Mouse (Mus musculus): ENCODE data around the gene Gm12845. TPM values are rescaled to one million over a fixed set of nuclear protein-coding genes. Genes with fewer than 3 reads are reported as not detected.
"Not testable (repeated sequence)": the region's sequence is repeated elsewhere in the genome, so short reads cannot be mapped to it uniquely, and the experiment has no call there.

Gm12845 gene
- not detected in 2 replicates for polyA plus RNA-seq (2015; fragmentation: Nextera tagmentation; extraction: Ambion mirVana)

DNA sequence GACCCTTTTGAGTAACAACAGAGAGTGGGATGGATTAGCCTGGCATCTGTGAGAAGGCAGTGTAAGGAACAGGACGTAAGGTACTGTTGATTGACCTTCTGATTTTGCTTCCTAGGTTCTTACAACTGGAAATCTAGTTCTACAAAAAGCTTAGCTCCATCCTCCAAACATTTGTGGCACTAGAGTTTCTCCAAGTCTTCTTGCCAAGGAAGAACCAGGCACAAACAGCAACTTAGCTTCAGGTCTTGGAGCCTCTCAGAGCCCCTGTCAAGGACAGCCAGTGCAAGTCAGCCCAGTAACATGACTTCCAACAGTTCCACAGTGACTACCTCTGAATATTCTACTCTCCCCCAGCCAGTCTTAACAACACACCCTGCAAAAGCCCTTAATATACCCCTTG, at the start of gene Gm12845:
Gene Gm12845 (plus strand): TSS at position 301 of the 400 bp plus-strand sequence.
- no peak for DNase-seq (ENCODE audit: low spot score)

DNA sequence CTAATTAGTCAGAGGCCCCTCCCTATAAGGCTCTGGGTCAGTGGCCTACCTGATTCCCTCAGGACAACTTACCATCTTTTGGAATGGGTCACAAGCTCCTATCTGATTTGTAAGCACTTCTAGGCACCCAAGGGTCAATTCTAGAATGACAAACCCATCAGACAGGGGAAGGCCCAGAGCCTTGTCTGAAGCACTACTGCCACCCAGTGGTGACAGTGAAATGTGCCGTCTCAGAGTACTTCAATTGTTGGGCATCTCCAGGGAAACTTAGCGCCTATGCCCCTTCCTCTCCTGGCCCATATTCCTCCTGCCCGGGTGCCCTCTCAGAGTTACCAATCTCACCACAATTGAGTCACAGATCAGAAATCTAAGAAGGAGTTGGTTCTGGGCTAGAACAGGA, 47.3 kb upstream of the Gm12845 start:
- DNase-seq (ENCODE audit: low spot score): peak; percentile 66

DNA sequence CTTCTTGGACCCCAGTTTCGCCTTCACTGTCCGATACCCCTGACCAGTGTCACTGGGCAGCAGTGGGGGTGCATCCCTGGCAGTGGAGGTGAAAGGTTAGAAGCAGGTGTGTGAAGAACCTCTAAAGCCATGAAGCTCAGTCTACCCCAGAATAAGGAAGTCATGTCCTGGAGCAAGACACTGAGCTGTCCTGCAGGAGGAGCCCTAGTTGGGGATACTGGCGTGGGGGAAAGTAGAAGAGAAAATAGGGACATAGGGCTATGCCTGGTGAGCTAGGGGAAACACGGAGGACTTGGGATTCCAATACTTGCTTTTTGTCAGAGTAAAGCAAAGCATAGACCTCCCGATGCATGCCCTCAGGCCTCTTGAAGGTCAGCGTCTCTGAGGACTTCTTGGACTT, 43.2 kb upstream of the Gm12845 start:
- DNase-seq (ENCODE audit: low spot score): no peak

DNA sequence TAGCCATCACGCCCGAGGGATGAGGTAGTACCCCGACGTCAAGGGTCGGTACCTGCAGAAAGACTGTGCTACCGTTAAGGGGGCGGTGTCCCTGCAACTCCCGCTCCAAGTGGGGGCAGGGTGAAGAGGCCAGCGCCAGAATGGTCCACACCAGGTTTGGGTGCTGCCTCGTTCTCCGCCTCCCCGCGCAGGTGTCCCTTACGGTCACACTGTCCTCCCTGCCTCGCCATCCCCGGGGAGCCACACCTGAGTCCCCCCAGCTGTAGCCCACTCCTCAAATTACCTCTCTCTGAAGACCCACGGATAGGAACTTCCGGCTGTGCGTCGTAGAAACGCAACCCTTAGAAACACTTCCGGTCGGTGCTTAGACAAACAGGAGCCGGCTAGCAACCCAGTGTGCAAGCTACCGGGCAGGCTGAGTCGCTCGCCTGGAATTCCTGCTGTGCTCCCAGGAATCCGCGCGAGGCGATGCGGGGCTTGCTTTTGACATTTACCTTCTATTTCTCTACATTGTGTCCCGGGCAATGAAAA, 42.2 kb upstream of the Gm12845 start, which contains the start of gene Dmap1:
Gene Dmap1 (minus strand): TSS at position 343 of the 531 bp plus-strand sequence.
- DNase-seq (ENCODE audit: low spot score): peak; percentile 88

DNA sequence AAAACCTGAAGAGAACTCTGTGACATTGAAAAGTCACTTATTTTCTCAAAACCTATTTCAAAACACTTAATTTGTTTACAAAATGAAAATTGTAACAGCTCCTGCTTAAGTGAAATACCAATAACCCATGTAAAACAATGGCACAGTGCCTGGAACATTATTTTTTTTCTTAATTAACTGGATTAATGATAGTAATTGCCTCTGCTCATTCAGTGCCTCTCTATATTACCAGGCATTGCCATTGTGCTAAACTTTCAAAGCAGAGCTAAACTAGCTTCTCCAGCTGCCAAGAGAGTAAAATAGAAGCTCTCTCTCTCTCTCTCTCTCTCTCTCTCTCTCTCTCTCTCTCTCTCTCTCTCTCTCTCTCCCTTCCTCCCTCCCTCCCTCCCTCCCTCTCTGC, 41.7 kb upstream of the Gm12845 start:
- no peak for DNase-seq (ENCODE audit: low spot score)

DNA sequence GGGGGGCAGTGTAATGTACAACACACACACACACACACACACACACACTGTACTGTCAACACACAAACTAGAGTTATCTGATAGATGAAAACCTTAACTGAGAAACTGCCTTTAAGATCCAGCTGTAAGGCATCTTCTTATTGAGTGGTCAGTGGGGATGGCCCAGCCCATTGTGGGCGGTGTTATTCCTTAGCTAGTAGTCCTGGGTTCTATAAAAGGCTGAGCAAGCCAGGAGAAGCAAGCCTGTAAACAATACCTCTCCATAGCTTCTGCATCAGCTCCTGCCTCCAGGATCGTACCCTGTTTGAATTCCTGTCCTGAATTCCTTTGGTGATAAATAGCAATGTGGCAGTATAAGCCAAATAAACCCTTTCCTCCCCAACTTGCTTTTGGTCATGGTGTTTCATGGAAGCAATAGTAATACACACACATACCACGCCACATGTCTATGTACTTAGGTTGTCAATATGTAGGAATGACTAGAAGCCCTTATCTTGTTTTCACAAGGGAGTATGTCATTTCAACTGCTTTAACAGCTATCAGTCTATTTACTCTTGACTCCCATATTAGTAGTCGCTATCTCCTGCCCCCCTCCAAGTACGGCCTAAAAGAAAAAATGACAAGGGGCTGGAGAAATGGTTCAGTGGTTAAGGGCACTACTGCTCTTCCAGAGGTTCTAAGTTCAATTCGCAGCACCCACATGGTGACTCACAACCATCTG, 41.0 kb upstream of the Gm12845 start:
- DNase-seq (ENCODE audit: low spot score): no peak

DNA sequence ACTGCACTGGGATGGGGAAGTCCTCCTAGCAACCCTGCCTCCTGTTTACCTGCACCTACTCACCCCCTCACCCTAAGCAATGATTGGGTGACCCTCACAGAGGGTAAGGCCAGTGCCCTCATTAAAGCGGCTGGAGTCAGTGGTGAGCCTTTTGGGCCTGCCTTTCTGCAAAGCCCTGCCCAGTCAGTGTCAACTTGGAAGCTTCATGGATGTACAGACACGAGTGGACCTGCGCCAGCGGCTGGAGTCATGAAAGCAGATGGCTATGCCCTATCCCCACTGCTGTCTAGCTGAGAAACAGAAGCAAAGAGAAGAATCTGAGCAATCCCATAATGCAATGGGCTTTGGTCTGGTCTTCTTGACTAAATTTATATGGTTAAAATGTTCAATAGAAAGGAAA, 37.9 kb upstream of the Gm12845 start:
- DNase-seq (ENCODE audit: low spot score): no peak

DNA sequence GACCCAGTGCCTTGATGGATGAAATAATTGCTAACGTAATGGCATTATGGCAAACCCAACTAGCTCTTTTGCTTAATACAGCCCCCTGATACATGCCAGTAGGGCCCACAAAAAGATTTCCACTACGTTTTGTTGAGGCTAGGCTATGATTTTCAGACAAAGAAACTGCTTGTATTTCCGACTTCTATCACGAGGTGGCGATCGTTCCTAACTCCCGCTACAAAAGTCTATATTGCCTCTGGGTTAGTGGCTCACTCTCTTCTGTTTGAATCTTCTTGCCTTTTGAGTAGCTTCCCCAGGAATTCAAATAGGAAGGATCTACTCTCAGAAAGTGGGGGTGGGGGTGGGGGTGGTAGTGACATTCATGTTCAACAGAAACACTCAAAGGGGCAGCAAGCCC, 18.9 kb upstream of the Gm12845 start:
- peak; percentile 55 for DNase-seq (ENCODE audit: low spot score)

DNA sequence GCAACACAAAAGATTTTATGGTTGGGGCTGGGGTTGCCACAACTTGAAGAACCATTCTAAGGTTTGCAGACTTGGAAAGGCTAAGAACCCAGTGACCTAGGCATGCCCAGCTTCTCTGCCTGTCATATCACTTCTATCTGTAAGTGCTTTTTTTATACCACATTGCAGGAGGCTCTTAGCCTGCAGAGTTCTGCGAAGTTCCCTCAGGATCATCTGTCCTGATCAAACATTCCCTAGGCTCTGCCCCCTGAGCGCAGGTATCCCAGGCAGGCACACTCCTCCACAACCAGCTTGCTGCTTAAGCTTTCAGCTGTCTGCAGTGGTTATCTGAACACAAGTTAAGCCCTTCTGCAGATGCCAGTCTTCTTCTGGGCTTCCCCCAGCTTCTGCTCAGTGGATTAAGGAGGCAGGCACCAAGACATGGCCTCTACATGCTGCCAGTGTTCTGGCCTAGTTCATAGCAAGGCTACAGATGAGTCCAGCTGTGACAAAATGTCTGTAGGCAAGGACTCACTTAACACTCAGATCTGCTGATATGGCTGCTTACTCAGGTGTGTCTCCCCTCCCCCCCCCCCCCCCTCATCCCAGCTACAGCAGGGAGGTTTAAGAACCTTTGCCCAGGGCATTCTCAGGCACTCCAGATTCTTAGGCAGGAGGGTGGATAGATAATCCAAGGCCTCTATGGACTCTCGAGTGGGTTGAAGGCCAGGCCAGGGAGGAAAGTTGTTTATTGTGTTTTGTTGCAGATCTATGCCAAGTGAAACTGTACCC, 15.2 kb upstream of the Gm12845 start:
- no peak for DNase-seq (ENCODE audit: low spot score)

DNA sequence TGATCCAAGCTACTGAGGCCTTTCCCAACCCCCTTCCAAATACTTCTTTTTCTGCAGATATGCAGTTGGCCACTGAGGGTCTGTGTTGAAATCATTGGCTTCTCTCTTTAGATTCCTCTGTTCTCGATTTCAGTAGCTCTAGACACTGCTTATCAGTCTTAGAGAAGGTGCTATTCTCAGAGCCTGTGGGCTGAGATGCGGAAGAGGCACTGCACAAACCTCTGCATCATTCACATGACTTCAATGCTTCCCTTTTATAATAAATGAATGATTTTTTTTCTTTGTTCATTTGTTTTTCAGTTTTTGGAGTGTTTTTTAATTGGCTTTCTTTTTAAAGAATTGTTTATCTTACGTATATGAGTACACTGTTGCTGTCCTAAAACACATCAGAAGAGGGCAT, 11.9 kb upstream of the Gm12845 start:
- no peak for DNase-seq (ENCODE audit: low spot score)

DNA sequence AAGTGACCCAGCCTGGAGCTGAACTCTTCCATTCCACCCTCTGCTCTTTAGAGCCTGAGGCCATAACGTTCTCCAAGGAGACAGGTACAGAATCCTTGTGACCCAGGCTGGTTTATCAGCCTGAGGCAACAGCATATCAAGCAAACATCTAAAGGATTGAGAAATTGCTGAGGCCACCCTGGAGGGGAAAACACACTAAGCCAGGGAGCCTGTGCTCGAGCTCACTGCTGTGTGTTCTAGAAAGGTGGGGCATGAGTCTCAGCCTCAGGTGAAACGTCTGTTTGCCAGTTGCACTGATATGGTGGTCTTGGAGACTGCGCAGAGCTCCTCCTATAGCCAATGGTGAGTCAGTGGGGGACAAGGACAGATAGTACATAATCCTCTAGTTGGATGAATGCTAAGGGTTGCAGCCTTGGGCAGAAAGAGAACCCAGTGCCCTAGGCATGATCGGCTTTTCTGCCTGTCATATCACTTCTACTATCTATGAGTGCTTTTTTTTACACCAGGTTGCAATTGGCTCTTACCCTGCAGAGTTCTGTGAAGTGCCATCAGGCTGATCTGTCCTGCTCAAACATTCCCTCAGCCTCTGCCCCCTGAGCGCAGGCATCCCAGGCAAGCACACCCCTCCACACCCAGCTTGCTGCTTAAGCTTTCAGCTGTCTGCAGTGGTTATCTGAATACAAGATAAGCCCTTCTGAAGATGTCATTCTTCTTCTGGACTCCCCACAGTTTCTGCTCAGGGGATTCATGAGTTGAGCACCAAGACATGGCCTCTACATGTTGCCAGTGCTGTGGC, 10.7 kb upstream of the Gm12845 start:
- DNase-seq (ENCODE audit: low spot score): no peak

DNA sequence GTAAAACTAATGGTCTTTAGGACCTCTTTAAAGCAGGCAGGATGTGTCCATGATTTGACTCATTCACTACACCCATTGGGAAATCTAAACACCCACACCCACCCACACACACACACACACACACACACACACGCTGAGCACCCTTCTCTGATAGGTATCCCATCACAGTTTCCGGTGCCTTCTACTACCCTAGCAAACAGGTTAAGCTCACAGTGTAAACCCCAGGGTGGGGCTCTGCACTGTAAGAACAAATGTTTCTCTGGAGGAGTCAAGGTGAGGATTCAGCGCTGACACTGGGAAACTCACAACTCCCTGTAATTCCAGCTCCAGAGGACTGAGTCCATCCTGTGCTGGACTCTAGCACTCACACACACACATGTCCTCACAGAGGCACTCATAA, 7.7 kb downstream of the Gm12845 start:
- no peak for DNase-seq (ENCODE audit: low spot score)

DNA sequence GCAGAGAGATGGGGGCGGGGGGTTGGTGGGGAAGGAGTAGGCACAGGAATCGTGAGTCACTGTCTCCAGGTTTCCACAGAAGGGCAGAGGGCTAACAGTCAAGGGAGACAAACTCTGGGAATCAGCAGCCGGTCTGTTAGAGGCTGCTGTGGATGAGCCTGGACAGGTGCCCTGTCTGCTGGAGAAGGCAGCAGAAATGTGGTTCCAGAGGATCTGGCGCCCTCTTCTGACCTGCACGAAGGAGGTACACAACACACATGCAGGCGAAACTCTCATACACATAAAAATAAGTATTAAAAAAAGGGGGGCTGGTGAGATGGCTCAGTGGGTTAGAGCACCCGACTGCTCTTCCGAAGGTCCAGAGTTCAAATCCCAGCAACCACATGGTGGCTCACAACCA, 13.3 kb downstream of the Gm12845 start:
- DNase-seq (ENCODE audit: low spot score): no peak

DNA sequence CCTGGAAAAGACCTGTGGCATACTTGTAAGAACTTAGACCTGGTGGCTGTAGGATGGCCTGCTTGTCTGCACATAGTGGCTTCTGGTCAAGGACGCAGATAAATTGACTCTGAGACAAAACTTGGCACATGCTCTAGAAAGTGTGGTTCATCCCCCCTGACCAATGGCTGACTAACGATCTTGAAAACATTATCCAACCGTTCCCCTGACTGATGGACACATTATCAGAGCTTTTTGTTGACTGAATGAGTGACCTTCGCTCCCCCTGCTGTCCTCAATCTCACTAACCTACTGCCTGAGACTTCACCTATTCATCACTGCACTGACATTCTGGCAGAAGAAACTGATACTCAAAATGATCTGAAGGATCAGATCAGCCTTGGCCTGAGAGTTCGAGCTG, 28.3 kb downstream of the Gm12845 start:
- DNase-seq (ENCODE audit: low spot score): not testable (repeated sequence)

DNA sequence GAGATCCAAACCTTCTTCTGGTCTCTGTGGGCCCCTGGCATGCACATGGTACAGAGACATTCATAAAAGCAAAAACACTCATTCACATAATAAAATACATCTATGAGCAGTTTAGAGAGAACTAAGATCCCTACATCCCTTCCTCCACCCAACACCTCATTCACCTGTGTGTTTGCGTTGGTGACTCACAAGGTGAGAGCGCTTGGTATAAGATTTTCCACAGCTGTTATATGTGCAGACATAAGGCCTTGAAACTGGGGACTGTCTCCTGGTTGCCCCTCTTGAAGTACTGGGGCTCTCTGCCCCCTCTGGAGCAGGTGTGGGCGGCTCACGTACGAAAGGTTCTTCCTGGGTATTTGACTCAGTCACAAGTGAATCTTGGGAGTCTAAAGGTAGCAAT, 35.9 kb downstream of the Gm12845 start:
- DNase-seq (ENCODE audit: low spot score): no peak

DNA sequence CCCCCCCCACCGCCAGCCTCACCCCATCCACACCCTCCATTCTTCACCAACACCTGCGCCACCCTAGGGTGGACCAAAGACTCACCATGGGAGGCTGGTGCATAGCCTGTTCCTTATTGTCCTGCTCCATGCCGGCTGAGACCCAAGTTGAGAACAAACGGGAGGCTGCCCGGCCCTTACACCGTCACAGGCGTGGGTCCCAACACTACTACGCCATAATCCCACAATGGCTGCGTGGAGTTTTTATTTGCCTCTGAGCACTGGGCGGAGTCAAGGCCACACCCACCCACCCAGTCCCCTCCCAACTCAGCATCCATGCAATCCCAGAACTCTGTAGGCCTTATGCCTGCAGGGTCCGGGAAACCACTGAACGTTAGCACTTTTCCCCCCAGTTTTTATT, 41.2 kb downstream of the Gm12845 start, which contains the start of gene Klf17:
Gene Klf17 (minus strand): TSS at position 233 of the 400 bp plus-strand sequence.
- no peak for DNase-seq (ENCODE audit: low spot score)

DNA sequence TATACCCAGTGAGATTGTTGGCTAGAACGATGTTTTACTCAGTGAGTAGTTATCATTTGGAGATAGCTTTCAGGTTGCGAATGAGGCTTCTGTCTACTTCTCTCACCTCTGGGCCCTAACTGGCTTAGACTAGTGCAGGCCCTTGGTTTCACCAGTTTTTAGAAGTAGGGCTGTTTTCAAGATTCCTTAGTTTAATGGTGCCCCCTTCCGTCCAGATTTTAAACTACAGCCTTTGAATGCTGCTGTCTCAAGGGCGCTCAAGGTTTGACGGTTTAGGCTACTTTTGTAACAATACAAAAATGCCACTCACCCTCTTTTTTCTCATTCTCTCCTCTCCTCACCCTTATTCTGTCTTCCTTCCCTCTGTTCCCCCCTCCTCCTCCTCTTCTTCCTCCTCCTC, 46.7 kb downstream of the Gm12845 start:
- DNase-seq (ENCODE audit: low spot score): peak; percentile 67

DNA sequence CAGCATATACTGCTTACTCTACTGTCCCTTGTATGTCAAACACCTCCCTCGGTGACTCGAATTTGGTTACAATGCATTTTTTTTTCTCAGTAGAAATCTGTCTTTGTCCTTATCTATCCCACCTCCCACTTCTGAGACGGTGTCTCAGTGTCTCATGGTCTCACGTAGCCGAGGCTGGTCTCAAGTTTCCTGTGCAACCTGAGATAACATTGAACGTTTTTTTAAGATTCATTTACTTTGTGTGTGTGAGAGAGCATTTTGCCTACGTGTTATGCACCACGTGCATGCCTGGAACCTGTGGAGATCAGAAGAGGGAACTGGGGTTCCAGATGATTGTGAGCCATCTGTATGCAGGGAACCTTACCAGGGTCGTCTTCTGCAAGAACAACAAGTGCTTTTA, 48.7 kb downstream of the Gm12845 start:
- DNase-seq (ENCODE audit: low spot score): no peak
